Mouse (Mus musculus): ENCODE data around the gene Chst3. TPM values are rescaled to one million over a fixed set of nuclear protein-coding genes. Genes with fewer than 3 reads are reported as not detected.
"Not testable (repeated sequence)": the region's sequence is repeated elsewhere in the genome, so short reads cannot be mapped to it uniquely, and the experiment has no call there.

Gene Chst3
- polyA plus RNA-seq, 1 experiment: 0.43 TPM

DNA sequence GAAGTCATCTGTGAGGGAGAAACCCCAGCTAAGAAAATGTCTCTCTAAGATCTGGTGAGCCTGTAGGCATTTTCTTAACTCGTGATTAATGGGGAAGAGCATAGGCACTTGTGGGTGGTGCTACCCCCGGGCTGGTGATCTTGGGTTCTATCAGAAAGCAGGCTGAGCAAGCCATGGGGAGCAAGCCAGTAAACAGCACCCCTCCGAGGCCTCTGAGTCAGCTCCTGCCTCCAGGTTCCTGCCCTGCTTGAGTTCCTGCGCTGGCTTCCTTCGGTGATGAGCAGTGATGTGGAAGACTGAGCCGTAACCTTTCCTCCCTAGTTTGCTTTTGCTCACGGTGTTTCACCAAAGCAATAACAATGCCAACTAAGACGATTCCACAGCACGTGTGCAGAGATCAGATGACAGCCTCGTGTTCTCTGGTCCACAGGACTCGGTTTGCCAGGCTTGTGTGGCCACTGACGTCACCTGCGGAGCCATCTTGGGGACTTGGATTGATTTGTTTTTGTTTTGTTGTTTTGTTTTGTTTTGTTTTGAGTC, 31.4 kb upstream of the Chst3 start:
- Histone ChIP-seq H3K4me1 (ENCODE audit: control insufficient read depth, insufficient read depth, low read length) (peaks cover 5% of the 10 kb centered on the region), H3K9ac (ENCODE audit: low read depth, poor library complexity, severe bottlenecking) (no peak overlapping the region), H3K9me3 (replicated peaks; ENCODE audit: control insufficient read depth, insufficient read depth, low read length, poor library complexity, severe bottlenecking) (no peaks in the 10 kb centered on the region), H3K4me3 (ENCODE audit: low read depth, low read length) (no peak overlapping the region), H3K36me3 (ENCODE audit: control insufficient read depth, insufficient read depth, low read length, poor library complexity, severe bottlenecking) (no peaks in the 10 kb centered on the region), H3K27ac (ENCODE audit: insufficient read depth, low read length) (no peak overlapping the region), H3K27me3 (ENCODE audit: control insufficient read depth, insufficient read depth, low read length, poor library complexity, severe bottlenecking) (no peaks in the 10 kb centered on the region)
- TF ChIP-seq EP300 (IDR thresholded peaks at IDR 0.05; ENCODE audit: insufficient read depth, low read depth, low read length) (no peak), CTCF (IDR thresholded peaks at IDR 0.05; ENCODE audit: low read depth, low read length) (no peak), POLR2A (IDR thresholded peaks at IDR 0.05; ENCODE audit: insufficient read depth, low read length) (no peak)

DNA sequence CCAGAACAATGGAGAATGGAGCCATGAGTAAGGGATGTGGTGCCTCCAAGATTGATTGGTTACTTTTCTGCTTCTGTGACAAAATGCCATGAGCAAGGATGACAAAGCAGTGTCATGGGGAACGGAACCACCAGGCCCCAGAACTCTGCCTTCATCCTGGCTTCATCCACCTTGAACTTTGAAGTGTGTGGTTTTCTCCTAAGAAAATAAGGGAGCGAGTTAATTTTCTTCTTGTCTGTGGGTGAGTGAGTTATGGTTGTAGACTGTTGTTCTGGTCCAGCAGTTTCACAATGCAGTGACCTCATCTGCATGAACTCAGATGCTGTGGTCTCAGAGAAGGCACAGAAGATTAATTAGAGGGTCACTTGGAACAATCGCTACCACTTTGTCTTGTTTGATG, 29.3 kb upstream of the Chst3 start:
- H3K27ac ChIP-seq (ENCODE audit: insufficient read depth, low read length); H3K4me3 ChIP-seq (ENCODE audit: low read depth, low read length); H3K9ac ChIP-seq (ENCODE audit: low read depth, poor library complexity, severe bottlenecking); H3K4me1 ChIP-seq (ENCODE audit: control insufficient read depth, insufficient read depth, low read length); H3K27me3 ChIP-seq (ENCODE audit: control insufficient read depth, insufficient read depth, low read length, poor library complexity, severe bottlenecking); H3K9me3 ChIP-seq (replicated peaks; ENCODE audit: control insufficient read depth, insufficient read depth, low read length, poor library complexity, severe bottlenecking); H3K36me3 ChIP-seq (ENCODE audit: control insufficient read depth, insufficient read depth, low read length, poor library complexity, severe bottlenecking): not testable (repeated sequence)

GRCm38 (mm10) chr10:60246519-60246918, 27.5 kb upstream of the Chst3 start:
- Histone ChIP-seq H3K27me3 (ENCODE audit: control insufficient read depth, insufficient read depth, low read length, poor library complexity, severe bottlenecking) (no peaks in the 10 kb centered on the region), H3K4me3 (ENCODE audit: low read depth, low read length) (no peak overlapping the region), H3K27ac (ENCODE audit: insufficient read depth, low read length) (no peak overlapping the region), H3K4me1 (ENCODE audit: control insufficient read depth, insufficient read depth, low read length) (no peaks in the 10 kb centered on the region), H3K9ac (ENCODE audit: low read depth, poor library complexity, severe bottlenecking) (no peak overlapping the region), H3K9me3 (replicated peaks; ENCODE audit: control insufficient read depth, insufficient read depth, low read length, poor library complexity, severe bottlenecking) (no peaks in the 10 kb centered on the region), H3K36me3 (ENCODE audit: control insufficient read depth, insufficient read depth, low read length, poor library complexity, severe bottlenecking) (no peaks in the 10 kb centered on the region)
- TF ChIP-seq POLR2A (IDR thresholded peaks at IDR 0.05; ENCODE audit: insufficient read depth, low read length) (no peak), CTCF (IDR thresholded peaks at IDR 0.05; ENCODE audit: low read depth, low read length) (peak; percentile 77)

- TF ChIP-seq CTCF (IDR thresholded peaks at IDR 0.05; ENCODE audit: low read depth, low read length): no peak
- TF ChIP-seq EP300 (IDR thresholded peaks at IDR 0.05; ENCODE audit: insufficient read depth, low read depth, low read length): no peak
- TF ChIP-seq POLR2A (IDR thresholded peaks at IDR 0.05; ENCODE audit: insufficient read depth, low read length): no peak
- Histone ChIP-seq H3K9me3 (replicated peaks; ENCODE audit: control insufficient read depth, insufficient read depth, low read length, poor library complexity, severe bottlenecking) (no peaks in the 10 kb centered on the region), H3K27ac (ENCODE audit: insufficient read depth, low read length) (no peak overlapping the region), H3K27me3 (ENCODE audit: control insufficient read depth, insufficient read depth, low read length, poor library complexity, severe bottlenecking) (no peaks in the 10 kb centered on the region), H3K4me3 (ENCODE audit: low read depth, low read length) (no peak overlapping the region), H3K4me1 (ENCODE audit: control insufficient read depth, insufficient read depth, low read length) (no peaks in the 10 kb centered on the region), H3K9ac (ENCODE audit: low read depth, poor library complexity, severe bottlenecking) (no peak overlapping the region), H3K36me3 (ENCODE audit: control insufficient read depth, insufficient read depth, low read length, poor library complexity, severe bottlenecking) (no peaks in the 10 kb centered on the region)
These were observed 26.6 kb upstream of the Chst3 start for GRCm38 (mm10) chr10:60245635-60246034.

DNA sequence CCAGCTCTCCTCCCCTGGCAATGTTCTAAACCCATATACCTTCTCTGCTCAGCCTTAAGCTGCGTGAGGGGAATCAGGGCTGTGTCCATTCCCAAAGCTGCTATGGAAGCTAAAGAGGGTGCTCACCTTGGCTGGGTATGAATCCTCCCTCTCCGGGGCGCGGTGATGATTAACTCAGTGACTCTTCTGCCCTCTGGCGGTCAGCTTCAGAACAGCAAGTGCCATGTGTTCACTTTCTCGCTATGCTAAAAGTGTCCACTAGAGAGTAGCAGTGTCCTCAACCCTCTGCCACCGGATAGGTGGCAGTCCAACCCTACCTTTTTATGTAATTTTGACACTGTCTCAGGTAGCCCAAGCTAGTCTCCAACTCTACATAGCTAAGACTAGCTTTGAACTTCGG, 26.0 kb upstream of the Chst3 start:
- H3K27ac ChIP-seq (ENCODE audit: insufficient read depth, low read length): no peak overlapping the region
- H3K36me3 ChIP-seq (ENCODE audit: control insufficient read depth, insufficient read depth, low read length, poor library complexity, severe bottlenecking): no peaks in the 10 kb centered on the region
- H3K27me3 ChIP-seq (ENCODE audit: control insufficient read depth, insufficient read depth, low read length, poor library complexity, severe bottlenecking): no peaks in the 10 kb centered on the region

DNA sequence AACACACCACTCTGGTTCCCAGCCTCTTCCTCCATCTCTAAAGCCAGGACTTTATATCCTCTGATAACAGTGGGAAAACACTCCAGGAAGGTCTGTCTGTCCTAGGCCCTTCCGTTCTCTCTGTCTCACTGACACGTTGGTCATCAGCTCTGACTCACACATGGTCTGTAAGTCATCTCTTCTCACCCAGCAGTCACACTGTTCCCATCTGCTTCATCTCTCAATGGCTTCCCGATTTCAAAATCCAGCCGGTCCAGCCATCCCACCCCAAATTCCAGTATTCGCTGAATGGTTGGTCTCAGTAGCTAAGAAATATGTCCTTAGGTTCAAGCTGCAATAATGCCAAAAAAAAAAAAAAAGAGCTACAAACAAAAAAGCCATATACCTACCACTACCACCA, 24.9 kb upstream of the Chst3 start:
- Histone ChIP-seq H3K4me1 (ENCODE audit: control insufficient read depth, insufficient read depth, low read length) (no peaks in the 10 kb centered on the region), H3K9me3 (replicated peaks; ENCODE audit: control insufficient read depth, insufficient read depth, low read length, poor library complexity, severe bottlenecking) (no peaks in the 10 kb centered on the region), H3K27me3 (ENCODE audit: control insufficient read depth, insufficient read depth, low read length, poor library complexity, severe bottlenecking) (no peaks in the 10 kb centered on the region), H3K9ac (ENCODE audit: low read depth, poor library complexity, severe bottlenecking) (no peak overlapping the region), H3K4me3 (ENCODE audit: low read depth, low read length) (no peak overlapping the region), H3K27ac (ENCODE audit: insufficient read depth, low read length) (no peak overlapping the region), H3K36me3 (ENCODE audit: control insufficient read depth, insufficient read depth, low read length, poor library complexity, severe bottlenecking) (no peaks in the 10 kb centered on the region)
- no peak for TF ChIP-seq POLR2A (IDR thresholded peaks at IDR 0.05; ENCODE audit: insufficient read depth, low read length)
- no peak for TF ChIP-seq EP300 (IDR thresholded peaks at IDR 0.05; ENCODE audit: insufficient read depth, low read depth, low read length)
- TF ChIP-seq CTCF (IDR thresholded peaks at IDR 0.05; ENCODE audit: low read depth, low read length): no peak

More for the DNA sequence above, 26.0 kb upstream of the Chst3 start:
- Histone ChIP-seq H3K9me3 (replicated peaks; ENCODE audit: control insufficient read depth, insufficient read depth, low read length, poor library complexity, severe bottlenecking) (no peaks in the 10 kb centered on the region), H3K9ac (ENCODE audit: low read depth, poor library complexity, severe bottlenecking) (no peak overlapping the region), H3K4me1 (ENCODE audit: control insufficient read depth, insufficient read depth, low read length) (no peaks in the 10 kb centered on the region), H3K4me3 (ENCODE audit: low read depth, low read length) (peak overlapping the region; percentile 21; the same call in 1 of the 2 replicates)
- TF ChIP-seq CTCF (IDR thresholded peaks at IDR 0.05; ENCODE audit: low read depth, low read length) (peak; percentile 98), POLR2A (IDR thresholded peaks at IDR 0.05; ENCODE audit: insufficient read depth, low read length) (no peak)
